Mouse (Mus musculus) heart, adult 2 months (tissue): ENCODE results near the gene Sds. TPM values are rescaled to one million over a fixed set of nuclear protein-coding genes. Genes with fewer than 3 reads are reported as not detected.
A peak's percentile ranks its signal among the peaks of the same experiment; 100 is the strongest.

Experiments
- DNase-seq, 2 experiments: peaks; one replicate each; pipeline ENCODE4 v3.0.0; 2021
- H3K27ac ChIP-seq: fragments of 200-600 bp; 2 replicates; pipeline ENCODE4 v1.8.1; 2022
- H3K27me3 ChIP-seq: fragments of 200-500 bp; 2 replicates; pipeline ENCODE4 v1.6.1; 2012; ENCODE audit warnings: mild to moderate bottlenecking, low read length, inconsistent platforms, mixed read lengths; ENCODE audit not compliant: control insufficient read depth, insufficient read depth
- H3K36me3 ChIP-seq: fragments of 200-500 bp; 2 replicates; pipeline ENCODE4 v1.6.1; 2012; ENCODE audit warnings: low read length, inconsistent platforms; ENCODE audit not compliant: control insufficient read depth, insufficient read depth
- H3K4me1 ChIP-seq: fragments of 200-500 bp; 2 replicates; pipeline ENCODE4 v1.6.1; 2011; ENCODE audit warnings: low read length; ENCODE audit not compliant: control insufficient read depth, insufficient read depth
- H3K4me3 ChIP-seq: fragments of 200-600 bp; 2 replicates; pipeline ENCODE4 v1.8.1; 2022
- H3K79me2 ChIP-seq: fragments of 200-500 bp; replicated peaks from 2 replicates; pipeline ENCODE4 v1.6.1; 2012; ENCODE audit warnings: mild to moderate bottlenecking, inconsistent platforms, low read length, moderate library complexity, mixed read lengths; ENCODE audit not compliant: control insufficient read depth, insufficient read depth
- H3K9ac ChIP-seq: fragments of 200-500 bp; 2 replicates; pipeline ENCODE4 v1.6.1; 2012; ENCODE audit warnings: low read depth, mild to moderate bottlenecking, control low read depth, inconsistent platforms, low read length, mixed read lengths
- CTCF ChIP-seq: fragments of 200-600 bp; IDR thresholded peaks from 2 replicates; pipeline ENCODE4 v1.8.1; 2022; ENCODE audit warnings: antibody characterized with exemption, mild to moderate bottlenecking, moderate library complexity
- EP300 ChIP-seq: fragments of 200-500 bp; IDR thresholded peaks from 2 replicates; pipeline ENCODE4 v1.6.1; 2011; ENCODE audit warnings: low read depth, low read length, control low read depth; ENCODE audit not compliant: insufficient read depth
- POLR2A ChIP-seq: fragments of 200-500 bp; IDR thresholded peaks from 2 replicates; pipeline ENCODE4 v1.6.1; 2011; ENCODE audit warnings: mild to moderate bottlenecking, low read depth, low read length, control low read depth; ENCODE audit not compliant: insufficient read depth
- WGBS: fragments of 180-500 bp; shearing (Covaris S2); methylation state at CpG from one replicate; pipeline ENCODE4 v1.1.7; 2018; 5-methylcytosine and 5-hydroxymethylcytosine counted together
- intact Hi-C: fragments of 180-260 bp; cut with DNase I; formaldehyde crosslinking; loops from one replicate; pipeline ENCODE4 v1.15.1; 2025
- polyA plus RNA-seq: library from polyadenylated mRNA; depleted of rRNA; stranded (reverse); fragments of >200 nt; gene quantifications from 2 replicates; pipeline ENCODE4 v1.2.3, GENCODE M21; 2012
- total RNA-seq, 2 experiments: library from RNA; stranded (reverse); gene quantifications; 2 replicates each; pipeline ENCODE4 v1.2.3; 2021

Sds gene
- total and polyA plus RNA-seq, 3 experiments = 1.2 to 10.9 (median 3.0) TPM

- Histone ChIP-seq H3K4me1 (peaks cover 4% of the 10 kb centered on the region; the same call in 1 of the 2 replicates), H3K27me3 (no peaks in the 10 kb centered on the region), H3K9ac (no peak overlapping the region), H3K79me2 (no peaks in the 10 kb centered on the region), H3K36me3 (no peaks in the 10 kb centered on the region), H3K4me3 (no peak overlapping the region), H3K27ac (no peak overlapping the region)
- TF ChIP-seq EP300 (no peak), POLR2A (no peak), CTCF (no peak)
- intact Hi-C loops = no loop called here
- no peak for DNase-seq
- 81% methylated on average over 8 of the region's 8 CpGs for WGBS
Measured at GRCm38 (mm10) chr5:120487844-120488243, 11.5 kb downstream of the Sds start.

GRCm38 (mm10) chr5:120490679-120491192, 14.4 kb downstream of the Sds start:
- WGBS = 34% methylated on average over 8 of the region's 8 CpGs
- Histone ChIP-seq H3K27ac (peak overlapping the region; percentile 73), H3K79me2 (no peaks in the 10 kb centered on the region), H3K27me3 (no peaks in the 10 kb centered on the region), H3K4me3 (no peak overlapping the region), H3K36me3 (no peaks in the 10 kb centered on the region), H3K9ac (no peak overlapping the region), H3K4me1 (peaks cover 4% of the 10 kb centered on the region; the same call in 1 of the 2 replicates)
- intact Hi-C loops = no loop called here
- TF ChIP-seq POLR2A (0 out of 2 replicates have a peak, but pooled peaks have one; percentile 26), EP300 (0 out of 2 replicates have a peak, but pooled peaks have one; percentile 50), CTCF (no peak)
- peak; percentile 52 to 66 for DNase-seq

- Histone ChIP-seq H3K27me3 (no peaks in the 10 kb centered on the region), H3K4me3 (no peak overlapping the region), H3K27ac (no peak overlapping the region), H3K4me1 (peaks cover 4% of the 10 kb centered on the region; the same call in 1 of the 2 replicates), H3K9ac (no peak overlapping the region), H3K79me2 (no peaks in the 10 kb centered on the region), H3K36me3 (no peaks in the 10 kb centered on the region)
- TF ChIP-seq POLR2A (no peak), CTCF (peak; percentile 39)
- WGBS = 74% methylated on average over 11 of the region's 11 CpGs
- no peak for DNase-seq
- intact Hi-C loops = no loop called here
Measured at GRCm38 (mm10) chr5:120492437-120492836, 16.1 kb downstream of the Sds start.

- Histone ChIP-seq H3K36me3 (no peaks in the 10 kb centered on the region), H3K9ac (no peak overlapping the region), H3K4me1 (peaks cover 4% of the 10 kb centered on the region; the same call in 1 of the 2 replicates), H3K27me3 (no peaks in the 10 kb centered on the region), H3K4me3 (no peak overlapping the region), H3K27ac (no peak overlapping the region), H3K79me2 (no peaks in the 10 kb centered on the region)
- WGBS = 91% methylated on average over 6 of the region's 6 CpGs
- DNase-seq = no peak
- TF ChIP-seq CTCF = no peak
- no peak for TF ChIP-seq POLR2A
- no peak for TF ChIP-seq EP300
- intact Hi-C loops = no loop called here
Measured at GRCm38 (mm10) chr5:120493440-120493839, 17.1 kb downstream of the Sds start.

GRCm38 (mm10) chr5:120493873-120494395, 17.6 kb downstream of the Sds start:
- Histone ChIP-seq H3K9ac (no peak overlapping the region), H3K36me3 (no peaks in the 10 kb centered on the region), H3K4me3 (no peak overlapping the region), H3K4me1 (peaks cover 4% of the 10 kb centered on the region; the same call in 1 of the 2 replicates), H3K27ac (no peak overlapping the region), H3K79me2 (no peaks in the 10 kb centered on the region), H3K27me3 (no peaks in the 10 kb centered on the region)
- no peak for DNase-seq
- TF ChIP-seq POLR2A = no peak
- 93% methylated on average over 9 of the region's 9 CpGs for WGBS
- intact Hi-C loops = no loop called here

- Histone ChIP-seq H3K27ac (peak overlapping the region; percentile 60), H3K4me3 (no peak overlapping the region), H3K36me3 (no peaks in the 10 kb centered on the region), H3K4me1 (peaks cover 4% of the 10 kb centered on the region; the same call in 1 of the 2 replicates), H3K79me2 (no peaks in the 10 kb centered on the region; the same call in 1 of the 2 replicates), H3K9ac (no peak overlapping the region), H3K27me3 (no peaks in the 10 kb centered on the region)
- 70% methylated on average over 10 of the region's 10 CpGs for WGBS
- intact Hi-C loops = no loop called here
- TF ChIP-seq CTCF = no peak
- no peak for TF ChIP-seq POLR2A
- no peak for TF ChIP-seq EP300
- peak in 1 of 2 experiments; percentile 53 for DNase-seq
Measured at GRCm38 (mm10) chr5:120495064-120495702, 18.9 kb downstream of the Sds start.
